In genomic region chr11:97435808-97436491, GRCm38 (mm10) we compare ENCODE assay signal across 8 mouse cellular contexts. TPM values are rescaled to one million over a fixed set of nuclear protein-coding genes. Genes with fewer than 3 reads are reported as not detected.
DNase-seq lines count a peak whose midpoint lies in the region; ATAC-seq and TF ChIP-seq lines count a peak whose summit lies in the region.

No protein-coding gene starts in this region.

- no peak for TF ChIP-seq CTCF in heart, postnatal 0 days (IDR thresholded peaks at IDR 0.05; ENCODE audit: low read depth)
- no peak for TF ChIP-seq CTCF in thymus, adult 2 months (IDR thresholded peaks at IDR 0.05; ENCODE audit: borderline replicate concordance, control insufficient read depth, extremely low read depth, insufficient read depth, low read length, poor library complexity)

- peak overlapping the region; percentile 93 for H3K27ac ChIP-seq in heart, postnatal 0 days (ENCODE audit: low read depth)
- no peak overlapping the region for H3K27ac ChIP-seq in thymus, adult 2 months (ENCODE audit: control insufficient read depth, insufficient read depth, low read length)

- 0 out of 2 replicates have a peak overlapping the region, but pooled peaks have one; percentile 17 for H3K9ac ChIP-seq in heart, postnatal 0 days (replicated peaks; ENCODE audit: low read depth, low read length)

- H3K36me3 ChIP-seq in heart, postnatal 0 days (replicated peaks; ENCODE audit: control insufficient read depth, insufficient read depth, low read length), result no peaks in the 10 kb centered on the region
- H3K36me3 ChIP-seq in thymus, adult 2 months (ENCODE audit: control insufficient read depth, insufficient read depth, low read length), result no peaks in the 10 kb centered on the region

- peak; percentile 18 for ATAC-seq in heart, postnatal 0 days (ENCODE audit: insufficient read depth, low read depth)
- ATAC-seq in megakaryocyte progenitor cell, adult 5-6 weeks (replicated peaks; ENCODE audit: poor library complexity), result peak; percentile 29; the same call in 1 of the 2 replicates

- WGBS in heart, postnatal 0 days, result 26% methylated on average over 13 of the region's 13 CpGs
- 38% methylated on average over 13 of the region's 13 CpGs for WGBS in thymus, adult 2 months

- H3K4me1 ChIP-seq in heart, postnatal 0 days (ENCODE audit: control insufficient read depth, insufficient read depth), result peaks cover 56% of the 10 kb centered on the region
- H3K4me1 ChIP-seq in thymus, adult 2 months (replicated peaks; ENCODE audit: control insufficient read depth, insufficient read depth, low read length), result peaks cover 31% of the 10 kb centered on the region

- peak overlapping the region; percentile 41 for H3K4me2 ChIP-seq in heart, postnatal 0 days (ENCODE audit: low read depth, low read length)

- no peaks in the 10 kb centered on the region for H3K9me3 ChIP-seq in heart, postnatal 0 days (replicated peaks; ENCODE audit: control insufficient read depth, low read length)

- intact Hi-C loops in left cerebral cortex, postnatal 10 days (cut with DNase I), result no loop called here

- H3K4me3 ChIP-seq in heart, postnatal 0 days (ENCODE audit: low read depth, low read length), result no peak overlapping the region
- H3K4me3 ChIP-seq in thymus, adult 2 months (ENCODE audit: control insufficient read depth, insufficient read depth, low read length), result no peak overlapping the region

- no peaks in the 10 kb centered on the region for H3K27me3 ChIP-seq in heart, postnatal 0 days (ENCODE audit: control insufficient read depth, insufficient read depth, low read length)
- peaks cover 9% of the 10 kb centered on the region for H3K27me3 ChIP-seq in thymus, adult 2 months (ENCODE audit: control insufficient read depth, insufficient read depth, low read length)

- TF ChIP-seq POLR2A in thymus, adult 2 months (IDR thresholded peaks at IDR 0.05; ENCODE audit: control insufficient read depth, extremely low read depth, insufficient read depth, low read length, poor library complexity), result no peak

- no peak for TF ChIP-seq EP300 in heart, postnatal 0 days (IDR thresholded peaks at IDR 0.05; ENCODE audit: low read depth)

- DNase-seq in ES-CJ7 (ENCODE audit: low read depth, low spot score), result peak; percentile 57
- DNase-seq in adrenal gland, adult 2 months, result peak; percentile 87
- peak; percentile 25 for DNase-seq in heart, postnatal 0 days (ENCODE audit: low spot score)
- peak; percentile 51 to 60 for DNase-seq in kidney, postnatal 4 days
- no peak for DNase-seq in thymus, adult 2 months
- no peak for DNase-seq in cerebellum, postnatal 10 days
- no peak for DNase-seq in left cerebral cortex, postnatal 10 days (ENCODE audit: extremely low spot score in 1 of 2, low spot score in 2 of 2)

RNA-seq across cellular contexts. Expression of gene Arhgap23, which starts 20.6 kb away (rescaled TPM):
- 10 to 100 TPM; 29.0 to 29.3 TPM for total RNA-seq in adrenal gland, adult 2 months (2021)
- 96.3 and 106 TPM in 2 replicates for polyA plus RNA-seq in adrenal gland, adult 2 months (2012; rRNA removed)
- 44.0 and 53.5 TPM in 2 replicates for total RNA-seq in heart, postnatal 0 days (2014; rRNA removed; ENCODE audit: low replicate concordance)
- polyA plus RNA-seq in heart, postnatal 0 days (2015; fragmentation: Nextera tagmentation; extraction: Ambion mirVana), result 3.7 and 3.8 TPM in 2 replicates
- total RNA-seq in megakaryocyte progenitor cell, adult 5-6 weeks (2015), result 6.3 and 8.0 TPM in 2 replicates
- total RNA-seq in megakaryocyte progenitor cell, adult 5-6 weeks (2017), result 5.6 and 6.1 TPM in 2 replicates
- polyA plus RNA-seq in thymus, adult 2 months (2012; rRNA removed), result 13.3 and 18.0 TPM in 2 replicates
- total RNA-seq in left cerebral cortex, postnatal 10 days (2021), result 10 to 100 TPM; 84.0 to 91.8 TPM

Comparison
In these comparisons a context has a peak if more than half of its experiments do, and no peak if none do; other contexts are left out.
1. DNase-seq: peak in ES-CJ7 (single experiment), adrenal gland, adult 2 months (single experiment), heart, postnatal 0 days (single experiment) and kidney, postnatal 4 days (2 of 2); none in thymus, adult 2 months (single experiment), cerebellum, postnatal 10 days (0 of 2) and left cerebral cortex, postnatal 10 days (0 of 2).